Mouse (Mus musculus) embryo, embryonic 10 days (tissue): ENCODE data around the gene Szrd1.
"Not testable (repeated sequence)": the region's sequence is repeated elsewhere in the genome, so short reads cannot be mapped to it uniquely, and the experiment has no call there.

Source experiments
- DNase-seq: peaks from one replicate; pipeline ENCODE4 v3.0.0-alpha.2; 2015; ENCODE audit warnings: low spot score

The Szrd1 gene

GRCm38 (mm10) chr4:141147112-141148008, 7.8 kb upstream of the Szrd1 start, which contains the start of gene Fbxo42:
Gene Fbxo42, plus strand, starts transcription at chr4:141147913.
- DNase-seq, result peak; percentile 94

GRCm38 (mm10) chr4:141146491-141147033, 7.0 kb upstream of the Szrd1 start:
- no peak for DNase-seq

GRCm38 (mm10) chr4:141145124-141145523, 5.5 kb upstream of the Szrd1 start:
- not testable (repeated sequence) for DNase-seq

GRCm38 (mm10) chr4:141142285-141142811, 2.8 kb upstream of the Szrd1 start:
- peak; percentile 81 for DNase-seq

- no peak for DNase-seq
Measured at GRCm38 (mm10) chr4:141140967-141141366, 1.4 kb upstream of the Szrd1 start.

- not testable (repeated sequence) for DNase-seq
Measured at GRCm38 (mm10) chr4:141140354-141140753, 779 bp upstream of the Szrd1 start.

GRCm38 (mm10) chr4:141138425-141139115, 1.0 kb downstream of the Szrd1 start:
- DNase-seq, result no peak

- not testable (repeated sequence) for DNase-seq
Measured at GRCm38 (mm10) chr4:141137740-141138139, 1.8 kb downstream of the Szrd1 start.

GRCm38 (mm10) chr4:141136126-141136525, 3.4 kb downstream of the Szrd1 start:
- no peak for DNase-seq

- DNase-seq, result no peak
Measured at GRCm38 (mm10) chr4:141134751-141135530, 4.6 kb downstream of the Szrd1 start.

GRCm38 (mm10) chr4:141134031-141134441, 5.5 kb downstream of the Szrd1 start:
- peak; percentile 31 for DNase-seq

- no peak for DNase-seq
Measured at GRCm38 (mm10) chr4:141133227-141133626, 6.3 kb downstream of the Szrd1 start.

GRCm38 (mm10) chr4:141132191-141132590, 7.4 kb downstream of the Szrd1 start:
- DNase-seq, result peak; percentile 30

GRCm38 (mm10) chr4:141131531-141132061, 8.0 kb downstream of the Szrd1 start:
- DNase-seq, result peak; percentile 25

GRCm38 (mm10) chr4:141130704-141131342, 8.8 kb downstream of the Szrd1 start:
- DNase-seq, result no peak

GRCm38 (mm10) chr4:141129190-141129710, 10.3 kb downstream of the Szrd1 start:
- DNase-seq, result peak; percentile 29

- DNase-seq, result no peak
Measured at GRCm38 (mm10) chr4:141123065-141123464, 16.5 kb downstream of the Szrd1 start.

GRCm38 (mm10) chr4:141122663-141123062, 16.9 kb downstream of the Szrd1 start:
- no peak for DNase-seq

GRCm38 (mm10) chr4:141120700-141121099, 18.9 kb downstream of the Szrd1 start:
- DNase-seq, result peak; percentile 85

GRCm38 (mm10) chr4:141118691-141119090, 20.9 kb downstream of the Szrd1 start:
- no peak for DNase-seq

GRCm38 (mm10) chr4:141115398-141115797, 24.2 kb downstream of the Szrd1 start:
- no peak for DNase-seq
